Mouse (Mus musculus): ENCODE data around the gene Trim65.

DNA sequence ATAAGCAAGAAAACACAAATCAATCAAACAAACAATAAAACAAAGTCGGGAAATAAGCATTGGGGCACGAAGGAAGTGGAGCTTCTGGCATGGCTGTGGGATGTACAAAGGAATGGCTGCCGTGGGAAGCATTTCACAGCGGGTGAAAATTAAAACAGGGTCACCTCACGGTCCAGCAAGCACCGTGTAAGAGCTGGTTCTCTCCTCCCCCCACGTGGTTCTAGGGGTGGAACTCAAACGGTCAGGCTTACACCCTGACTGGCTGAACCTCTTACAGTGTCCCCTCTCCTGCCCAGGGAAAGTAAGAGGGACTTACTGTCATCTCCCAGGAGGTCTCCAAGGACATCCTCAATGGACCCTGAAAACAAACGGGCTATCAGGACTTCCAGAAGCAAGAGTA, 32.1 kb upstream of the Trim65 start:
- TF ChIP-seq CTCF (IDR thresholded peaks at IDR 0.05; ENCODE audit: low read depth, low read length) = no peak
- no peak for TF ChIP-seq POLR2A (IDR thresholded peaks at IDR 0.05; ENCODE audit: borderline replicate concordance, low read depth, low read length)
